Mouse (Mus musculus) CD4-positive, CD25-positive, alpha-beta regulatory T cell, adult 2 months (primary cell): Measurements from ENCODE around the gene D10Jhu81e.
A peak's percentile ranks its signal among the peaks of the same experiment; 100 is the strongest.

Experiments used
- DNase-seq: peaks from one replicate; pipeline ENCODE4 v3.0.0-alpha.2; 2012; ENCODE audit warnings: low read depth, low spot score

D10Jhu81e gene

DNA sequence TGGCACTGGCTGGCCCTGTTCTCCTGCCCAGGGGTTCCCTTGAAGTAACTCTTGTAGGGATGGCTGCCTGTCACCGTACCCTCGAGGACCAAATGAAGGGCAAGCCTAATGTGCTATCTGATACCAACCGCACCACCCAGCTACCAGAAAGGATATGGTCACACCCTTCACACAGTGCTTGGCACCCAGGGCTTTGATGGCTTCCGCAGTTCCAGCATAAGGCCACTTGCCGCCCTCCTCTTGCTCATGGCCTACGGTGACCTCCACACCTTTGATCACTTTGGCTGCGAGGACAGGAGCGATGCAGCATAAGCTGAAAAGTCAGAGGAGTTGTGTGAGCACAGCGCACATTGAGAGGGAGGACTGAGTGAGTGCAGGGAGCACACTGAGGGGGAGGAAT is 6.3 kb downstream of the D10Jhu81e start:
- no peak for DNase-seq

DNA sequence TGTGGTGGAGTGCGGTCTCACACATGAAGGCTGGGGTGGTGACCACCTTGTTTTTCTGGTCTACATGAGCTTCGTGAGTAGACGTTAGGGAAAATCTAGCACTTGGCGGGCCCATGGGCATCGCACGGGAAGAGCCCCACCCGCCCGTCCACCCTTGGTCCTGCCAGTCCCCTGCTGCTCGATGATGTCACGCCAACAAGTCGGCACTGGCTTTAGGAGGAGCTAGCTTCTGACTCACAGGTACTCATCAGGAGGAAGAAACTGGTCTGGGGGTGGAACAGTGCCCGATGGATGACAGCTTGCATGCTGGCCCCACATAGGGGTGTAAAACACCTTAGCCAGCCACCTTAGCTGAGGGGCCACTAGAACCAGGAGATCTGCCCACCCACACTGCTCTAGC is 6.9 kb downstream of the D10Jhu81e start:
- DNase-seq: no peak

DNA sequence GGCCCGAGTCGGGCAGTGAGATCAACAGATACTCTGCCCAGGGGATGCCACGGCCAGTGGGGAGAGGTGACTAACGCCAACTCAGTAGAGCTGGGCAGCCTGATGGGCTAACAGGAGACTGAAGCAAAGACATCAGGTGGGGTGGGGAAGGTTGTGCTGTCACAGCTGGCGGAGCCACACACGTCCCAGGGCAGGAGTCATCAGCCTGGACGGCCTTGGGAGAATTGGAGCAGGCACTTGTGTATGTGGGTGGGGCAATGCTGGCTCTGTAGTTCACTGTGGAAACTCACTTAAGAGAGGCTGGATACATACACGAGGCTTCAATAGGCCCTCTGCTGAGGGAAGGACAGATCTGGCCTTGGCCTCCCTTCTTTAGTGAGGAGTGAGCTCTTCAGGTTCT is 8.5 kb downstream of the D10Jhu81e start:
- peak; percentile 32 for DNase-seq

DNA sequence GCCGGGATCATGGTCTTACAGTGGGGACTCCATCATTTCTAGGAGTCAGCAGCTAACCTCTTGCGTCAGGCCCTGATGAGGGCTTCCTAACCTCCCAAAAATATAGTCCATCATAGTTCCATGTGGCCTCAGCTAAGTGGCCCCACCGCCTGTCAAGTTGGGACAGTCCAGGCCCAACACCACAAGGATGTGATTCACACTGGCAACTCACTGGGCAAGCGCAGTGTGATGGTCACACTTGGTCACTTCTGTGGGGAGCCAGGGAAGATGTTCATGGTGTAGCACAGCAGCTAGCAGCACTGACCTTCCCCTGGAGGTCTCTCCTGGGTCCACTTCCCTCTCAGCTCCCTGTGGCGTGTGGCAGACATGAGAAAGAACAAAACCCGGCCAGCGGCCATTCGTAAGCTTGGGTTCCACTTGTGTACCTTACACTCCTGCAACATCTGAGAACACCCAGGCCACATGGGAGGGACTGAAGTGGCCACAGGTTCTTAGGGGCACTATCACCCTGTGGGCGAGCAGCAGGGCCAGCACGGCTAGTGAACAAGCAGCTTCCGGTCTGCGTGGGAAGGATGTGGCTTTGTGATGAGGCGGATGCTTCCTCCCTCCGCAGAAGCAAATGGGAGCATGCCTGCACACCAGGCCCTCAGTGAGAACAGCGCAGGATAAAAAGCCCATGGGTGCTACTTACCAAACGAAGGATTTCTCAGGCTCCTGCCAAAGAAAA is 9.1 kb downstream of the D10Jhu81e start:
- DNase-seq: peak; percentile 81

DNA sequence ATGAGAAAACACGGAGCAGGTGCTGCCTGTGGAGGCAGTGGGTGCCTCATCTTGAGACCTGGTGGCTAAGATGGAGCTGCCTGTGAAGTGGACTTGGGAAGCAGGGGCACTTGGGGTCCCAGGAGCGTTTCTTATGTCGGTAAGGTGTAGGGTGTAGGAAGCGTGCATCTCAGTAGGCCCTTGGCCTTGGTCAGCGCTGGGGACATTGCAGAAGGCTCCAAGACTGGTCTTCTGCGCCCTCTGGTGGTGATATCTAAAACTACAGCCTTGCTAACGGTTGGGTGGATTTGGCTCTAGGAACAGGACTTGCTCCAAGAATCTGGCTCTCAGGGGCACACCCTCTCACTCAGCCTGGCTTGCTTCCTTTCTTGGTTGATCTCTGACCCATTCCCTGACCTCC is 9.7 kb downstream of the D10Jhu81e start:
- peak; percentile 88 for DNase-seq

DNA sequence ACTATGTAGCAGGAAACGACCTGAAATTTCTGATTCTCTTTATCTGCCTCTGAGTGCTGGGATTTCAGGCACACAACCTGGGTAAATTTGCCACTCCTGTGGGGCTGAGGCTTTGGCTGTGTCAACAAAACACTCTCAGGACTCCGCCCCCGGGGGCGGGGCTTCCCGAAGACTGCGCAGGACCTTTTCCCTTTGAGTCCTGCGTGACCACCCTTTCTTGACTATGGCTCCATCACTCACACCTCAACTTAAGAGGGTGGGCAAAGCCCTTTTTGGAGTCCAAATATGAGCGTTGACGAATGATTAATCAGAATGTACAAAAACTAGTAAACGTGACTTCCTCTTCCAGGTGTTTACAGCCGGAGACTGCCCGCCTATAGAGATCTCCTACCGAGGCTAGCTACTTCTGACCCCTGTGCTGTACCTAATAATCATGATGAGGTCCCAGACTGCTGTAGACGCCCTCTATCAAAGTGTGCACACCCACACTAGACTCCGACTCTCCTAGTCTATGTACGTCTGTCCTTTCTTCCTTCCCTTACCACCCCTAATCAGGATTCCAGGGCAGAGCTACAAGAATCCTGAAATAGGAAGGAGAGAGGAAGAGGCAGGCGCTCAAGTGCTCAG is 10.2 kb downstream of the D10Jhu81e start:
- DNase-seq: peak; percentile 82

DNA sequence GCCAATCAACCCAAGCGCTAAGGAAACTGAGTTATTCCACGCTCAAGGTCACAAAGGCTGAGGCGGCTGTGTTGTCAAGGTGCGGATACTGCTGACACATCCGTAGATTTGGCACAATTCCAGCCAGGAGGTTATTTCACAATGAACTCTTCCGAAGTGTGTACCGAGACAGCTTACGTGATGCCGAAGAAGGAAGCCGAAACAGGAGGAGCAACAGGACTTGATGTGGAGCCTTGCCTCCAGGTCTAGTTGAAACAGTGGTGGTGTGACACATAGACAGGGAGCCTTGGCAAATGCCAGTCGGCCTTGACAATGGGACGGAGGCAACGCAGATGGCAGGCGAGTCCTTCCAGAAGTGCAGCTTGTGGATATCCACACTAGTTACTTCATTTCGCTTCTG is 11.5 kb downstream of the D10Jhu81e start:
- no peak for DNase-seq

DNA sequence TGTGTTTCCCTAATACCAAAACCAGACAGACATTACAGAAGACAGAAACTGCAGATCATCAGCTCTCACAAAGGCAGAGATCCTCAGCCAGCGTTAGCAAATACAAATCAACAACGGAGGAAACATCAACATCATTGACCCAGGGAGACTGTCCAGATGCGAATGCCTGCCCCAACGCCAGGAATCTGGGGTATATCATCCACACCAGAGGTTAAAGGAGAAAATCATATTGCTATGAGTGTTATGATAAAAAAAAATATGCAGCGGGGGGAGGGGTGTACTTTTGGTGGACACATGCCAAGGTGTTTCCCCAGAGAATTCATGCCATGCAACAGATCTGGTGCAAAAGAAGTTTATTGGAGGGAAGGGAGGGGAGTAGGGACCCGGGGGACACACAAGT is 12.7 kb downstream of the D10Jhu81e start:
- no peak for DNase-seq

DNA sequence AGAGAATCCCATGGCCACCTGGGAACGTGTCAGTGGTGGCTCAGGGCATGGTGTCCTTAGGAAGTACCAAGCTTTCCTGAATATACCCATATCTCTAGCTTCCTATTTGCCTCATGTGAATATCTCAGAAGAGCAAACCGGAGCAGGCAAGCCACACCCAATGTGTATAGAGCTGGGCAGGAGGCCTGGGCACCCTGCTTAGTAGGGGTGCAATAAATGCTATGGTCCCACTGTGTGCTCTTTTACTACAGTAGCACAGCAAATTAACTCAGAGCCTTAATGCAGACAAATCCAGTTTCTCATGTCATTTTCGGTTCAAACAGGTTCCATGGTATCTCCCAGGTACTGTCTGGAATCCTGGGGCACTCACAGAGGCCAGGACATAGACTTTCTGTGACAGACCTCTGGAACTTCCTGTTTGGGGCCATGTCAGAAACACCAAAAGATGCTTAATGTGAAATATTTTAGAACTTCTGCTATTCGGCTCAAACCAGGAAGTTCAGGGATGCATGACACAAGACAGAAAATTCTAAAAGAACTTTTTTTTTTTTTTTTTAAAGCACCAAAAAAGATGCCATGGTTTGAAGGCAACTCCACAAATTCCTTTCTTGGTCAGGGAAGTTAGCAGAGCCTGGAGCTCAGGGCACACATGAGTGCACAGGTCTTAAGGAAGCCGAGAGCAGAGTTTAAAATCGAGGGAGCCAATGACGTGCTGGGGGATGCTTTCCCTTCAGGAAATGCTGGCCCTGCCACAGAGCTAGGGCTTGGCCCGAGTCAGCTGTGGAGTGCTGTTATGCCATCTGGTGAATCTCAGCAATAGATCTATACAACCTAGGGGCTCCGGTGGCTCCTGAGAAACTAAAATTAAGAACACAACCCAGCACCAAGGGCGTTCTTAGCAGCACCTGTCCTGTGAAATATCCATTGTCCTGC is 20.5 kb downstream of the D10Jhu81e start:
- no peak for DNase-seq

DNA sequence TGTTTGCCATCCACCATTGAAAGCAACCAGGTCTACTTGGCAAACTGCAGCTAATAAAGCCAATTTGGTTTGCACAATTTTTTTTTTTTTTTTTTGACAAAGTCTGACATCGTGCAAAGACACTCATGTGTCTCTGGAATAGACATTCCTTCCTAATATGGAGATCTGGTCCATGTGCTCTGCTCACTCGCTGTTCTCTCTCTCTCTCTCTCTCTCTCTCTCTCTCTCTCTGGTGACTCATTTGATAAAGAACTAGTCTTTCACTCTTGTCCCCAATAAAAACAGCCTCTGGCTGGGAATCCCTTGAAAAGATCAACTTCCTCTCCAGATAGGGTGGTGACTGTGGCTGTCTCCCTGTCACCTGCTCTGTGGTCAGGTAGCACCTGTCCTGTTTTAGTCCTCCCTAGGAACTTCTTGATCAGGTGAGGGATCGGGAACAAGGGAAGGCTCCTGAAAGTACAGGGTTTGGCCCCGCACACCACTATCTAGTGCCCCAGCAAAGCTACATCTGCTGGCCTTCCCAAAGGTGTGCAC is 21.6 kb downstream of the D10Jhu81e start:
- DNase-seq: no peak

DNA sequence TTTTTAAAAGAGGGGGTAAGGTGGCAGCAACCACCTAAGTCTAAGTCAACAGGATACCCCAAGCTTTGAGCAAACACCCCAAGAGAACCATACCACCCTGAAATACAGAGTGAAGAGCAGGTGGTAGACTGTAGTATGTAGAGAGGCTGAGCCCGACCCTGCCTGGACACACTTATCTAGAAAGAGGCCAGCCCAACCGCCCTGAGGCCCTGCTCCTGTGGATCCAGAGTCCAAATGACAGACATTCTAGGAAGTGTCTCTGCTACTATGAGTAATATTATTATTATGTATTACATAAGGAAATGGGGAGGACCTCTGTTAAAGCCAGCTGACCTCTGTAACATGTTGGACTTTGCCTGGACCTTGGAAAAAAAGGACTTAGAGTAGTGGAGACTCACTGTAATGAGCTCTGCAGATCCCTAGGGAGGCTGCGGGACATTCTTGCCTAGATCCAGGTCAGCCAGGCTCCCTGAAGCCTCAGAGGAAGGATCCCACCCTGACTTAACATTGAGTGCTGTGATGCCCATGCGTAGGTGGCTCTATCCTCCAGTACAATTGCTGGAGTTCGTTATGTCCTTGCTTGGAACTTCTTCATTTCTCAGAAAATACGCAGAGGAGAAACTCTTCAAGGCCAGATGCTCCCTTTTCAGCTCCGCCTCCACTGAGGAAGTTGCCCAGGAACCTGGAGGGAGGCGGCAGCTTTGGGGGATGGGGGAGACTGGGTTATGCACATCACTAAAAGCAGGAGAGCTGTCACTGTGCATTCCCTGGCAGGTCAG is 25.7 kb downstream of the D10Jhu81e start:
- no peak for DNase-seq

DNA sequence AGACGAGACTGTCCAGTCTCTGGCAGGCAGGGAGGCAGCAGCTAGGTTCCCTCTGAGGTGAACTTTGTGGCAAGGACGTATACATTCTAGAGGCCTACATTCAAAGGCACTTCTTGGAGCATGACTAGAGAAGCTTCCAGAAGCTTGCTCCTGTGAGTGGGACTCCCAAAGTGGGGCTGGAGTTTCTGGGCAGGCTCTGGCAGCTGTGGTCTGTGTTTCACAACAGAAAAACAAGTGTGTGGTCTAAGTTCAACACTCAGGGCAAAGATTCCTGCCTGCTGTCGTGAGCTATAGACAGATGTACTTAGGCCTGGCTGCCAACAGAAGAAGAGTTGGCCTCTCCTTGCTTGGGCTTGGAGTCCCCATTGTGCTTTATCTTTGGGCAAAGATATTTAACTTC is 28.7 kb downstream of the D10Jhu81e start:
- no peak for DNase-seq

DNA sequence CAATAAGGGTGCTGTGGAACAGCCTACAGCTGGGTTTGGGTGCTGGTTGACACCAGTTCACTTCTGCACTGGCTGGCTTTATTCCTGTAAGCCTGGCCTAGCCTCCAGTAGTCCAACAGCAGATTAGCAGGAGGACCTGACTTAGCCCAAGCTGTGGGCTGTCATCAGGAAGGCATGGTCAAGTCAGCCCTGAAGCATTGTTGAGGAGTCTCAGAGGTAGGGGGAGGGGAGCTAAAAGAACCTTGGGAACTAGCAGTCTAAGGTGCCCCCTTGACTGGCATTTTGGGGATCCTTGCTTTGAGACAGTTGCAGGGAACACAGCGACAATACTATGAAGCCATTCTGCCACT is 29.4 kb downstream of the D10Jhu81e start:
- no peak for DNase-seq

DNA sequence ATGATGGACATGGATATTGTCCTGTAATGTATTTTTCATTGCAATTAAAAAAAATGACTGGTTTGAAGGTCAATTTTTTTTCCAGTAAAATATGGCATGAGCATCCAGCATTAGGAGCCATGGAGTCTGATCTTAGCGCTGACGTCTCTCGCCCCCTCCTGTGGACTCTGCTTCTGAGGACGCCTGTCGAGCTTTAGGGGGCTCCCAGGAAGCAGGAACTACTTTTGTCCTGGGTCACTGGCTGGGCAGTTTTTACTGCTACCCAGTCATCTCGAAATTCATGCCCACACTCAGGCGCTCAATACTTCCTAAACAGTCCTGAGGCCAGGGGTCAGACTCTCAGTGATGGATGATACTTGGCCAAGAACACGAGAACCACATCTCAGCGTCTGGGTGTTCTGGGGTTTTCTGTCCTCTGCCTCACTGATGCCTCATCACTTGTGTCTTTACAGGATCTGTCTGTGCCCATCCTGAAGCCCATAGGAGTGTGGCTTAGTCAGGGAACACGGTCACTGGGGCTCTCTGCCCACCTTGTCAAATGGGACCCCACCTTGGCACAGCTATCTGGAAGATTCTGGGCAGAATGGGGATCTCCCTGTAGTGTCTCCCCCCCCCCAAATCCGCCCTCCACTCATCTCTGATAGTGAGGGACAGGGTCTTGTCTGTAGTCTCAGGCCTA is 29.9 kb downstream of the D10Jhu81e start:
- DNase-seq: no peak

DNA sequence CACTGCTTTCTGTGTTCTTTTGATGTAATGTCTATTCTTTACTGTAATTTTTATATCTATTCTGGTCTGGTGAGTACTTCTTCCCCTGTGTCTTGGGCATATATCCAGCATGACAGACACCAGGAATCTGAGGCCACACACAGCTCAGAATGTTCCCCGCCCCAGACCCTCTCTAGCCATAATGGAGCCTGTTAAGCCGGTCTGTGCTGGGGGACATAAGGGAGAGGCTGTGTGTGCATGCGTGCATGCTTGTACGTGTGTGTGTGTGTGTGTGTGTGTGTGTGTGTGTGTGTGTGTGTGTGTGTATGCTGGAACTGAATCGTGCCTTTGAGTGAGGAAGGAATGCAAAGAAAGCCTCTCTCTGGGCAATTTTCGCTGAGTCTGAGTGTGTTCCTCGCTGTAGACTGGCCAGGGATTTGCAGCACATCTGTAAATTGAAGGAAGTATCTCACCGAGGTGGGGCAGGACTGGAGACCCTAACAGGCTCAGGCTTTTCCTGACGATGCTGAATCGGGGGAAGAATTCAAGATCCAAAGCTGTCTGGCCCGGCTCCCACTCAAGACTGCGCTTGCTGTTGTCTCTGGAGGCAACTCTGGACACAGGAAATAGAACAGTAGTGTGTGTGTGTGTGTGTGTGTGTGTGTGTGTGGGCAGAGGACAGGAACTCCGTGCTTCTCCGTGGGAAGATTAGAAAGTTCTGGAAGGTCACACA is 30.6 kb downstream of the D10Jhu81e start:
- no peak for DNase-seq

DNA sequence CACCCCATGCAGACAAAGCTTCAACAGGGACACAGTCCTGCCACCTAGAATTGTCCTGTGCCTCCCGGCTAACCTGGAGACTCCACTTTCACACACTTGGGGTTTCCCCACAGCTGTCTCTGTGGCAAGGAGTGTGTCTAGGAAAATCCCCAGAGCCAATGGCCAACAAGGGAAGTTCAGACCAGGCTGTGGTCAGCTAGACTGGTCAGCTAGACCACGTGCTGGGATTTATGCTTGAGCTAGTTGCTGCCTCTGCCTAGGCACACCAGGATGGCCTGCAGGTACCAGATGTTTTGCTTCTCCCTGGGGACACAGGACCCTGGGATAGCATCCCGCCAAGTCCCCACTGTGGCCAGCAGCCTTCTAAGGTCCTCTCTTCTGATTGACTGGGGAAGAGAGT is 32.4 kb downstream of the D10Jhu81e start:
- no peak for DNase-seq

DNA sequence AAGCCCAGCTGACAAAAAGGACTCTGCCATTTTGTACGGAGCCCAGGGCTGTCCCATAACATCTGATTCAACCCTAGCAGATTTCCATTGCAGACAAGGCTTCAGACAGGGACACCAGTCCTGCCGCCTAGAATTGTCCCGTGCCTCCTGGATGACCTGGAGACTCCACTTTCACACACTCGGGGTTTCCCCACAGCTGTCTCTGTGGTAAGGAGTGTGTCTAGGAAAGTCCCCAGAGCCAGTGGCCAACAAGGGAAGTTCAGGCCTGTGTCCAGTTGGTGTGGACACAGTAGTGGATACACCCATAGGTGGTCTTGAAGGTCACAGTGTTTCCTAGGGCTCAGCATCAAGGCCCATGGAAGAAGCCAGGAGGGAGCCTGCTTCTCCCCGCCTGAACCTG is 33.6 kb downstream of the D10Jhu81e start:
- DNase-seq: no peak

DNA sequence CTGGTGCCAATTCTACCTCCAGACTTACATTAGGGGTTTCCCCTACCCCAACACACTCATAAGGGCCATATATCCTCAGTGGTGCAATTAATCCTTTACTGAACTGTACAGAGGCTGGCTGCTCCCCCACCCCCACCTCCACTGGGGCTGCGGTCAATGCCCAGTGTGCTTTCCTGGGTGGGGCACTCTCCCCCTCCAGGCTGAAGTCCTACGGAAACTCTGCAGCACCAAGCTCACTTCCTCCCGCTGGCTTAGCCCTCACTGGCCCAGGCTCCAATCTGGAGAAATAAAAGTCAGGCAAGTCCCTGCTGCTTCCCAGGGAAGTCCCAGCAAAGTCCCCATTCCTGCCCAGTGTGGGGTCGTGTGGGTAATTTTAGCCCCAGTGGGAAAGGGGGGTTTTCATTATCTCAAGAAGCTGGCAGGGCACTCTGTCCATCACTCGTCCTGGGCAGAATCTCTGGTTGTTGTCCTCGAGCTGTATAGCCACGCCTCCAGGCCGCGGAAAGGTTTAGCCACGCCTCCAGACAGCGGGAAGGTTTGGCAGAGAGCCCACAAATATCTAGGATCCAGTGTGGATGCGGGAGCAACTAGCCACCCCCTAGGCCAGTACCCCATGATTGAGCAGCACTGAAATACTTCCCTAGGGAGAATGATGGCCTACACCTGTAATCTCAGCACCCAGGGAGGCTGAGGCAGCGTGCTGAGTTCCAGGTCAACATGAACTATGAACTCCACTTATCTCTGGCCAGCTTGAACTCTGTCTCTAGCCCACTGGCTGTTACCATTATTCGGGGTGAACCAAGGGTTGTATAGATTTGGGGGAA is 34.4 kb downstream of the D10Jhu81e start:
- peak; percentile 47 for DNase-seq

DNA sequence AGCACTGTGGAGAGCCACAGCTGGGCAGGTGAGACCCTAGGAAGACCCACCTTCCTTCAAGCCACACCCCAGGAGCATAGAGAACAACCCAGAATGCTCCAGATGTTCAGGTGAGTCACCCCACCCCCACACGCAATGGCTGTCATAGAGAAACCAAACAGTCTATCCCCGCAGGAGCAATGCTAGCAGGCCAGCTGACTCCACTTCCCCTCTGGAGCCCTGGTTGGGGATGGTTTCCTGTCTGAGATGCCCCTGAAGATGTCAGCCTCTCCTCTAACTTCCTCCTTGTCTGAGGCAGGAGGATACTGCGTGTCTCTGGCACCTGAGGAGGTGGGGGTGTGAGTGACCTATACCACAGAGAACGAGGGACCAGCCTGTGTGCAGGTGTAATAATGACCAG is 35.2 kb downstream of the D10Jhu81e start:
- peak; percentile 49 for DNase-seq
